Mouse (Mus musculus): Measurements from ENCODE around the gene Adat1. TPM values are rescaled to one million over a fixed set of nuclear protein-coding genes. Genes with fewer than 3 reads are reported as not detected.

Gene Adat1
- polyA plus RNA-seq, 1 experiment = 5.3 TPM

DNA sequence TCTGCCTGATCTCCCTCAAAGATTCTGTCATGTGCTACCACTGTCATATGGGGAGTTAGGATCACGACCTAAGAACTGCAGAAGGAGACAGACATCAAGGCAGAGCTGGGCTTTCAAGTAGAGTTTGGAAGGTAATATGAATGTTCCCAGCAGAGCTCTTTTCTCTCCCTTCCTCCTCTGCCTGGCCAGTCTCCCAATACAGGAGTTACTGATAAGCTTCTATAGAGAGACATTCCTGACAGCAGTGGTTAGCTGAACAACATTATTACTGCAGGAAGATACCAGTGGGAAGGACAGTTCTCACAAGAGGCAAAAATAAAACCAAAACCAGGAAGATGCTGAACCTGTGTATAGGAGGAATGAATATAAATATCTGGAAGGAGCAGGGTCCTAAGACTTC, 29.5 kb downstream of the Adat1 start:
- Histone ChIP-seq H3K27ac (ENCODE audit: control insufficient read depth, insufficient read depth, low read depth, low read length) (no peak overlapping the region), H3K27me3 (ENCODE audit: control insufficient read depth, insufficient read depth, low read length) (no peaks in the 10 kb centered on the region), H3K36me3 (ENCODE audit: control insufficient read depth, insufficient read depth, low read length) (no peaks in the 10 kb centered on the region), H3K4me1 (ENCODE audit: control insufficient read depth, insufficient read depth, low read length) (no peaks in the 10 kb centered on the region), H3K4me3 (ENCODE audit: control insufficient read depth, low read depth, low read length) (peak overlapping the region; percentile 42; the same call in 1 of the 2 replicates)
- TF ChIP-seq CTCF (IDR thresholded peaks at IDR 0.05; ENCODE audit: control insufficient read depth, insufficient read depth, insufficient replicate concordance, low read depth, low read length) (no peak), POLR2A (IDR thresholded peaks at IDR 0.05; ENCODE audit: control insufficient read depth, low read depth, low read length) (no peak)

- Histone ChIP-seq H3K27me3 (ENCODE audit: control insufficient read depth, insufficient read depth, low read length) (no peaks in the 10 kb centered on the region), H3K36me3 (ENCODE audit: control insufficient read depth, insufficient read depth, low read length) (peaks cover 2% of the 10 kb centered on the region; the same call in 1 of the 2 replicates), H3K4me3 (ENCODE audit: control insufficient read depth, low read depth, low read length) (no peak overlapping the region), H3K4me1 (ENCODE audit: control insufficient read depth, insufficient read depth, low read length) (no peaks in the 10 kb centered on the region), H3K27ac (ENCODE audit: control insufficient read depth, insufficient read depth, low read depth, low read length) (no peak overlapping the region)
- TF ChIP-seq CTCF (IDR thresholded peaks at IDR 0.05; ENCODE audit: control insufficient read depth, insufficient read depth, insufficient replicate concordance, low read depth, low read length) (no peak), POLR2A (IDR thresholded peaks at IDR 0.05; ENCODE audit: control insufficient read depth, low read depth, low read length) (no peak)
These were observed 30.8 kb downstream of the Adat1 start for GRCm38 (mm10) chr8:111961330-111961729.

DNA sequence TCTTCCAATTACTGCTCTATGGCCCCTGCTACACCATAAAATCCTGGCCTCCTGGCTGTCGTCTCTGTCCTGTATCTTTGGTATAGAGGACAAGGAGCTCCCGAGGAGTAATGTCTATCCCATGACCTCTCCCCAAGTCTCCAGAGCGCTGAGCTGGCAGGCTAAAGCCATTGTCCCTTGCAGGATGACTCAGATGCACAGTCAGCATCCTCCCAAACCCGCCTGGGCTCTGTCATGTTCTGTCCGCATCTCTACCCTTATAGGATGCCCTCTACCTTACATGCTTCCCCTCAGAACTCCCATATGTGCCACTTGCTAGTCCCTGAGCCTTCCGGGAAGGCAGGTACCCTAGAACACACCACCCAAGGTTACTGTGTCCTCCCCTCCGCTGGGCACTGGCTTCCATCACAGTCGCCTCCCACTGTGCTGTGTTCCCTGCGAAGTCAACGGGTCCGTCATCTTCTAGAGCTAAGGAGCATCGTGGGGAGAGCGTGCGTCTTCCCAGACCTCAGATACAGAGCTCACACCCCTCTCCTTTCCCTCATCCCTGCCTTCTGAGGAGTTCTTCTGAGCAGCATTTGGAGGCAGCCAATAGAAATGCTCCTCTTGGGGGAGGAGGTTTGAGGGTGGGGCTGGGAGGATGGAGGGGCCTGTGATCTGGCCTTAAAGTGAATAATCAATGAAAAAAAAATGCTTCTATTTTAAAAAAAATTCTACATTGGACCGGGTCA, 31.3 kb downstream of the Adat1 start:
- no peaks in the 10 kb centered on the region for H3K27me3 ChIP-seq (ENCODE audit: control insufficient read depth, insufficient read depth, low read length)
- no peak overlapping the region for H3K27ac ChIP-seq (ENCODE audit: control insufficient read depth, insufficient read depth, low read depth, low read length)
- H3K4me3 ChIP-seq (ENCODE audit: control insufficient read depth, low read depth, low read length) = no peak overlapping the region
- no peaks in the 10 kb centered on the region for H3K4me1 ChIP-seq (ENCODE audit: control insufficient read depth, insufficient read depth, low read length)
- TF ChIP-seq CTCF (IDR thresholded peaks at IDR 0.05; ENCODE audit: control insufficient read depth, insufficient read depth, insufficient replicate concordance, low read depth, low read length) = no peak
- TF ChIP-seq POLR2A (IDR thresholded peaks at IDR 0.05; ENCODE audit: control insufficient read depth, low read depth, low read length) = no peak
- peaks cover 2% of the 10 kb centered on the region; the same call in 1 of the 2 replicates for H3K36me3 ChIP-seq (ENCODE audit: control insufficient read depth, insufficient read depth, low read length)

GRCm38 (mm10) chr8:111957231-111957630, 34.9 kb downstream of the Adat1 start:
- no peak overlapping the region for H3K4me3 ChIP-seq (ENCODE audit: control insufficient read depth, low read depth, low read length)
- no peak for TF ChIP-seq CTCF (IDR thresholded peaks at IDR 0.05; ENCODE audit: control insufficient read depth, insufficient read depth, insufficient replicate concordance, low read depth, low read length)
- TF ChIP-seq POLR2A (IDR thresholded peaks at IDR 0.05; ENCODE audit: control insufficient read depth, low read depth, low read length) = no peak
- no peaks in the 10 kb centered on the region for H3K4me1 ChIP-seq (ENCODE audit: control insufficient read depth, insufficient read depth, low read length)
- no peaks in the 10 kb centered on the region for H3K27me3 ChIP-seq (ENCODE audit: control insufficient read depth, insufficient read depth, low read length)
- H3K27ac ChIP-seq (ENCODE audit: control insufficient read depth, insufficient read depth, low read depth, low read length) = no peak overlapping the region
- H3K36me3 ChIP-seq (ENCODE audit: control insufficient read depth, insufficient read depth, low read length) = peaks cover 2% of the 10 kb centered on the region; the same call in 1 of the 2 replicates

- Histone ChIP-seq H3K27ac (ENCODE audit: control insufficient read depth, insufficient read depth, low read depth, low read length) (no peak overlapping the region), H3K36me3 (ENCODE audit: control insufficient read depth, insufficient read depth, low read length) (peaks cover 2% of the 10 kb centered on the region; the same call in 1 of the 2 replicates), H3K27me3 (ENCODE audit: control insufficient read depth, insufficient read depth, low read length) (no peaks in the 10 kb centered on the region), H3K4me1 (ENCODE audit: control insufficient read depth, insufficient read depth, low read length) (no peaks in the 10 kb centered on the region), H3K4me3 (ENCODE audit: control insufficient read depth, low read depth, low read length) (no peak overlapping the region)
- TF ChIP-seq CTCF (IDR thresholded peaks at IDR 0.05; ENCODE audit: control insufficient read depth, insufficient read depth, insufficient replicate concordance, low read depth, low read length) = no peak
- no peak for TF ChIP-seq POLR2A (IDR thresholded peaks at IDR 0.05; ENCODE audit: control insufficient read depth, low read depth, low read length)
These were observed 36.2 kb downstream of the Adat1 start for GRCm38 (mm10) chr8:111955879-111956278.

DNA sequence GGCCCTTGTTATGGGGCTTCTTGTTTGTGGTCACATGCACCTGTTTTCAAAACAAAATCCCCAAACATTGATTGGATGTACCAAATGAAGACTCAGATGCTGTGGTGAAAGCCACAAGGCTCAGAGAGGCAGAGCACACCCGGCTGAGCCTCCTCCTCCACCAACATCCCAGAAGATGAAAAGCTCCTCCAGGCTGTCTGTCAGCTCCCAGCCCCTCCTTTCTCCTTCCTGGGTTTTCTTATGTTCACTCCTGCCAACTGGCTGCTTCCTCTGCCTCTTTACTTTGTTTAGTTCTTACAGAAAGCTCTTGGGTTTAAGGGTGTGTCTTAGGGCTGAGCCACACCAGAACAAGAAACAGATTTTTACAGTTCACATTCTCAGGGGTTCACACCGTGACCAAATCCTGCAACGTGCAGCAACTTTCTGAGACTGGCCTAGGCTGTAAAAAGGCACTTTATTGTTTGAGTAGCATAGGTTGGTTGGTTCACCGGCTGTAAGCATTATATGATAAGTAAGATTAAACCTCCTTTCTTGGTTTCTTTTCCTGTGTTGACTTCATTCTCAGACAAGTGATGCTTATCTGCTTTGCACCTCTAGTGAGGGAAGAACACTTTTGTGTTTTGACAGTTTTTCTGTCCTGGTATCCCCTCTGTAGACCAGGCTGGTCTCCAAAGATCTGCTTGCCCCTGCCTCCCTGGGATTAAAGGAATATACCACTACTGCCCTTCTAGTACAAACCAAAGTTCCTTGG, 37.1 kb downstream of the Adat1 start:
- H3K4me1 ChIP-seq (ENCODE audit: control insufficient read depth, insufficient read depth, low read length) = no peaks in the 10 kb centered on the region
- no peak overlapping the region for H3K4me3 ChIP-seq (ENCODE audit: control insufficient read depth, low read depth, low read length)
- TF ChIP-seq CTCF (IDR thresholded peaks at IDR 0.05; ENCODE audit: control insufficient read depth, insufficient read depth, insufficient replicate concordance, low read depth, low read length) (no peak), POLR2A (IDR thresholded peaks at IDR 0.05; ENCODE audit: control insufficient read depth, low read depth, low read length) (no peak)
- no peaks in the 10 kb centered on the region for H3K27me3 ChIP-seq (ENCODE audit: control insufficient read depth, insufficient read depth, low read length)
- H3K36me3 ChIP-seq (ENCODE audit: control insufficient read depth, insufficient read depth, low read length) = peaks cover 2% of the 10 kb centered on the region; the same call in 1 of the 2 replicates
- no peak overlapping the region for H3K27ac ChIP-seq (ENCODE audit: control insufficient read depth, insufficient read depth, low read depth, low read length)

DNA sequence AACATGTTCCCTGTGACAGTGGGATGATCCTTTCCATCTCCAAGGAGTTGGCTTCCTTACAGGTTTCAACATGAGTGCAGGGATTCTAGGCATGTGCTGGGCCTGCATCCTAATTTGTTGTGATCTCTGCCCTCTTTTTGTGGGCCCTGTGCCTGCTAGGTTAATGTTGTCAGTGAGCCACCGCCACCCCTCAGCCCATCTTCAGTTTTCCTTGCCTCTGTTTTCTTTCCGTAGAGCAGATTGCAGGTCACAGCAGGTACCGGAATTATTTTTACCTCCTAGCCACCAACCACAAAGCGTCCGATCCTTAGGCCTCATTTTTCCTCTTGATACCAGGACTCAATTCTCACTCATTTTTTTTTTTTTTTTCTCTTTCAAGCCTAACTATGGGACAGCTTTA, 40.2 kb downstream of the Adat1 start:
- TF ChIP-seq POLR2A (IDR thresholded peaks at IDR 0.05; ENCODE audit: control insufficient read depth, low read depth, low read length) (no peak), CTCF (IDR thresholded peaks at IDR 0.05; ENCODE audit: control insufficient read depth, insufficient read depth, insufficient replicate concordance, low read depth, low read length) (no peak)
- H3K27me3 ChIP-seq (ENCODE audit: control insufficient read depth, insufficient read depth, low read length) = no peaks in the 10 kb centered on the region

More for the DNA sequence above, 40.2 kb downstream of the Adat1 start:
- Histone ChIP-seq H3K4me1 (ENCODE audit: control insufficient read depth, insufficient read depth, low read length) (no peaks in the 10 kb centered on the region), H3K4me3 (ENCODE audit: control insufficient read depth, low read depth, low read length) (no peak overlapping the region), H3K27ac (ENCODE audit: control insufficient read depth, insufficient read depth, low read depth, low read length) (no peak overlapping the region), H3K36me3 (ENCODE audit: control insufficient read depth, insufficient read depth, low read length) (peaks cover 2% of the 10 kb centered on the region; the same call in 1 of the 2 replicates)

Data from testis, adult 2 months (tissue).